Mouse (Mus musculus): ENCODE measurements around the gene Gltpd2. TPM values are rescaled to one million over a fixed set of nuclear protein-coding genes. Genes with fewer than 3 reads are reported as not detected.
"Not testable (repeated sequence)": the region's sequence is repeated elsewhere in the genome, so short reads cannot be mapped to it uniquely, and the experiment has no call there.

Gltpd2 gene
- polyA plus RNA-seq, 1 experiment from 2014 or later = 0.34 TPM

DNA sequence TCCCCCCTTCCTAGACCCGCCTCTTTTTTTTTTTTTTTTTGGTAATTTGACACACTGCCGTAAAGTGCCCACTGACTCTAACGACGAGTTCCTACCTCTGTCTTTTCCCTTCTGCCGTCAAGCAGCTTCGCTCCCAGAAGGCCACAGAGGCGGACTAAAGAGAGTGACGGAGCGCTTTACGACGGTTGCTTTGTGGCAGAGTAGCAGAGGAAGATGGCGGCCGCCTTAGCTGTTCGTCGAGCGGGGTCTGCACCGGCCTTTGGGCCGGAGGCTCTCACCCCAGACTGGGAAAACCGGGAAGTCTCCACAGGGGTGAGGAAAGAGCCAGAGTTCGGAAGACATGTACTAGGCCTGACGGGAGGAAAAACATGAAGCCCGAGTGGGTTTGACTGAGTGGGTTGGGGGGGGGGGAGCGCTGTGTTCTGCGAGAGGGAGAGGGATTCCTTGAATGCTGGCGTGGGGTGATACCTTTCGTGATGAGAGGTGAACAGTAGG, 6.2 kb downstream of the Gltpd2 start, which contains the start of gene Psmb6:
Gene Psmb6 (plus strand): TSS at position 184 of the 495 bp plus-strand sequence.
- H3K9ac ChIP-seq (ENCODE audit: low read depth, low read length) = peak within 1 kb of the TSS; percentile 78
- no peaks in the 10 kb centered on the region for H3K9me3 ChIP-seq (ENCODE audit: control insufficient read depth, low read length)
- peak; percentile 94 for ATAC-seq (ENCODE audit: low FRiP score, low TSS enrichment)
- peaks cover 5% of the 10 kb centered on the region; the same call in 1 of the 2 replicates for H3K4me1 ChIP-seq (ENCODE audit: control insufficient read depth, insufficient read depth, low read length)
- H3K4me3 ChIP-seq (ENCODE audit: low read length) = peak within 1 kb of the TSS; percentile 81
- H3K27me3 ChIP-seq (ENCODE audit: control insufficient read depth, insufficient read depth, low read length) = no peaks in the 10 kb centered on the region
- H3K27ac ChIP-seq (ENCODE audit: low read depth, low read length) = no peak within 1 kb of the TSS
- H3K4me2 ChIP-seq (replicated peaks; ENCODE audit: low read depth, low read length) = peak within 1 kb of the TSS; percentile 51
- H3K36me3 ChIP-seq (ENCODE audit: control insufficient read depth, insufficient read depth, low read length) = peaks cover 28% of the 10 kb centered on the region
- WGBS = under 1% methylated on average over 25 of the region's 26 CpGs

GRCm38 (mm10) chr11:70525726-70526125, 6.7 kb downstream of the Gltpd2 start:
- H3K4me2 ChIP-seq (replicated peaks; ENCODE audit: low read depth, low read length) = peak overlapping the region; percentile 51
- peak; percentile 28; the same call in 1 of the 2 replicates for ATAC-seq (ENCODE audit: low FRiP score, low TSS enrichment)

GRCm38 (mm10) chr11:70526211-70526610, 7.2 kb downstream of the Gltpd2 start:
- Histone ChIP-seq H3K4me1 (ENCODE audit: control insufficient read depth, insufficient read depth, low read length) (peaks cover 5% of the 10 kb centered on the region; the same call in 1 of the 2 replicates), H3K27me3 (ENCODE audit: control insufficient read depth, insufficient read depth, low read length) (no peaks in the 10 kb centered on the region), H3K4me2 (replicated peaks; ENCODE audit: low read depth, low read length) (peak overlapping the region; percentile 51), H3K9ac (ENCODE audit: low read depth, low read length) (peak overlapping the region; percentile 78; the same call in 1 of the 2 replicates), H3K27ac (ENCODE audit: low read depth, low read length) (no peak overlapping the region), H3K36me3 (ENCODE audit: control insufficient read depth, insufficient read depth, low read length) (peaks cover 28% of the 10 kb centered on the region), H3K4me3 (ENCODE audit: low read length) (peak overlapping the region; percentile 81), H3K9me3 (ENCODE audit: control insufficient read depth, low read length) (no peaks in the 10 kb centered on the region)
- WGBS = 86% methylated on average over 12 of the region's 12 CpGs
- ATAC-seq (ENCODE audit: low FRiP score, low TSS enrichment) = no peak

More at GRCm38 (mm10) chr11:70525726-70526125, 6.7 kb downstream of the Gltpd2 start:
- H3K4me3 ChIP-seq (ENCODE audit: low read length) = peak overlapping the region; percentile 81
- peaks cover 28% of the 10 kb centered on the region for H3K36me3 ChIP-seq (ENCODE audit: control insufficient read depth, insufficient read depth, low read length)
- H3K9me3 ChIP-seq (ENCODE audit: control insufficient read depth, low read length) = no peaks in the 10 kb centered on the region
- no peaks in the 10 kb centered on the region for H3K27me3 ChIP-seq (ENCODE audit: control insufficient read depth, insufficient read depth, low read length)
- H3K9ac ChIP-seq (ENCODE audit: low read depth, low read length) = peak overlapping the region; percentile 78
- peaks cover 5% of the 10 kb centered on the region; the same call in 1 of the 2 replicates for H3K4me1 ChIP-seq (ENCODE audit: control insufficient read depth, insufficient read depth, low read length)
- WGBS = 2% methylated on average over 12 of the region's 12 CpGs
- H3K27ac ChIP-seq (ENCODE audit: low read depth, low read length) = no peak overlapping the region

GRCm38 (mm10) chr11:70528610-70529009, 9.6 kb downstream of the Gltpd2 start:
- H3K4me1 ChIP-seq (ENCODE audit: control insufficient read depth, insufficient read depth, low read length) = peaks cover 5% of the 10 kb centered on the region; the same call in 1 of the 2 replicates
- H3K36me3 ChIP-seq (ENCODE audit: control insufficient read depth, insufficient read depth, low read length) = peaks cover 28% of the 10 kb centered on the region
- H3K27ac ChIP-seq (ENCODE audit: low read depth, low read length) = no peak overlapping the region
- H3K27me3 ChIP-seq (ENCODE audit: control insufficient read depth, insufficient read depth, low read length) = no peaks in the 10 kb centered on the region
- H3K9ac ChIP-seq (ENCODE audit: low read depth, low read length) = no peak overlapping the region
- no peaks in the 10 kb centered on the region for H3K9me3 ChIP-seq (ENCODE audit: control insufficient read depth, low read length)
- no peak overlapping the region for H3K4me3 ChIP-seq (ENCODE audit: low read length)
- WGBS = 89% methylated on average over 7 of the region's 7 CpGs
- no peak for ATAC-seq (ENCODE audit: low FRiP score, low TSS enrichment)
- H3K4me2 ChIP-seq (replicated peaks; ENCODE audit: low read depth, low read length) = no peak overlapping the region

GRCm38 (mm10) chr11:70531065-70531464, 12.1 kb downstream of the Gltpd2 start:
- not testable (repeated sequence) for ATAC-seq (ENCODE audit: low FRiP score, low TSS enrichment); H3K9me3 ChIP-seq (ENCODE audit: control insufficient read depth, low read length)

DNA sequence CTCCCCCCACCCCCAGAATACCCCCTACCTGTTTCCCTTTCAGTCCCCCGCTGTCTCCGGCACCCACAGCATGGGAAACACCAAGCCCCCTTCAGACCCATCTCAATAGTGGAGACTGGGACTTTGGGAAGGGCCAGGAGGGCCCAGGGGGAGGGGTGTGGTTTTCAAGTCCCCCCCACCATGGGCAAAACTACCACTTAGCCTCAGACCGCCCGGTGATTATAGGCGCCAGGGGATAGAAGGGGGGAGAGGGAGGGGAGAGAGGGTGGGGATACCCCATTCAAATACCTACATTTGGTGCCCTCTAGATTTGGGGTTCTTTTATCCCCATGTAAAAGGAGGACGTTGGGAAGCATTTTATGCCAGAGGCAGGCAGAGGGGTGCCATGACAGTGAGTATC, 13.8 kb downstream of the Gltpd2 start, which contains the start of gene Gm40193:
Gene Gm40193 (minus strand): TSS at position 101 of the 400 bp plus-strand sequence.
- Histone ChIP-seq H3K27me3 (ENCODE audit: control insufficient read depth, insufficient read depth, low read length) (no peaks in the 10 kb centered on the region), H3K9ac (ENCODE audit: low read depth, low read length) (no peak within 1 kb of the TSS), H3K4me1 (ENCODE audit: control insufficient read depth, insufficient read depth, low read length) (no peaks in the 10 kb centered on the region), H3K4me2 (replicated peaks; ENCODE audit: low read depth, low read length) (no peak within 1 kb of the TSS), H3K9me3 (ENCODE audit: control insufficient read depth, low read length) (no peaks in the 10 kb centered on the region), H3K27ac (ENCODE audit: low read depth, low read length) (no peak within 1 kb of the TSS), H3K4me3 (ENCODE audit: low read length) (no peak within 1 kb of the TSS), H3K36me3 (ENCODE audit: control insufficient read depth, insufficient read depth, low read length) (peaks cover 14% of the 10 kb centered on the region)
- no peak for ATAC-seq (ENCODE audit: low FRiP score, low TSS enrichment)
- WGBS = 79% methylated on average over 6 of the region's 6 CpGs

More at GRCm38 (mm10) chr11:70531065-70531464, 12.1 kb downstream of the Gltpd2 start:
- not testable (repeated sequence) for H3K4me1 ChIP-seq (ENCODE audit: control insufficient read depth, insufficient read depth, low read length); H3K9ac ChIP-seq (ENCODE audit: low read depth, low read length); H3K4me3 ChIP-seq (ENCODE audit: low read length); H3K27me3 ChIP-seq (ENCODE audit: control insufficient read depth, insufficient read depth, low read length); H3K27ac ChIP-seq (ENCODE audit: low read depth, low read length); H3K4me2 ChIP-seq (replicated peaks; ENCODE audit: low read depth, low read length)
- peaks cover 28% of the 10 kb centered on the region for H3K36me3 ChIP-seq (ENCODE audit: control insufficient read depth, insufficient read depth, low read length)
- 84% methylated on average over 2 of the region's 2 CpGs for WGBS

GRCm38 (mm10) chr11:70539423-70539822, 20.4 kb downstream of the Gltpd2 start:
- 17% methylated on average over 9 of the region's 9 CpGs for WGBS
- Histone ChIP-seq H3K4me2 (replicated peaks; ENCODE audit: low read depth, low read length) (peak overlapping the region; percentile 89), H3K9ac (ENCODE audit: low read depth, low read length) (peak overlapping the region; percentile 69; the same call in 1 of the 2 replicates), H3K4me1 (ENCODE audit: control insufficient read depth, insufficient read depth, low read length) (no peaks in the 10 kb centered on the region), H3K9me3 (ENCODE audit: control insufficient read depth, low read length) (no peaks in the 10 kb centered on the region), H3K27me3 (ENCODE audit: control insufficient read depth, insufficient read depth, low read length) (0 out of 2 replicates have a peak, but pooled peaks cover 2% of the 10 kb centered on the region), H3K4me3 (ENCODE audit: low read length) (peak overlapping the region; percentile 62), H3K27ac (ENCODE audit: low read depth, low read length) (no peak overlapping the region), H3K36me3 (ENCODE audit: control insufficient read depth, insufficient read depth, low read length) (no peaks in the 10 kb centered on the region)
- no peak for ATAC-seq (ENCODE audit: low FRiP score, low TSS enrichment)

GRCm38 (mm10) chr11:70539877-70540587, 21.0 kb downstream of the Gltpd2 start, which contains the start of gene Pld2:
Gene Pld2 (plus strand): TSS chr11:70540064.
- Histone ChIP-seq H3K4me1 (ENCODE audit: control insufficient read depth, insufficient read depth, low read length) (no peaks in the 10 kb centered on the region), H3K4me3 (ENCODE audit: low read length) (peak within 1 kb of the TSS; percentile 62), H3K9ac (ENCODE audit: low read depth, low read length) (peak within 1 kb of the TSS; percentile 69), H3K27ac (ENCODE audit: low read depth, low read length) (no peak within 1 kb of the TSS), H3K4me2 (replicated peaks; ENCODE audit: low read depth, low read length) (peak within 1 kb of the TSS; percentile 89), H3K9me3 (ENCODE audit: control insufficient read depth, low read length) (no peaks in the 10 kb centered on the region), H3K27me3 (ENCODE audit: control insufficient read depth, insufficient read depth, low read length) (0 out of 2 replicates have a peak, but pooled peaks cover 2% of the 10 kb centered on the region), H3K36me3 (ENCODE audit: control insufficient read depth, insufficient read depth, low read length) (no peaks in the 10 kb centered on the region)
- ATAC-seq (ENCODE audit: low FRiP score, low TSS enrichment) = peak; percentile 97
- under 1% methylated on average over 55 of the region's 65 CpGs for WGBS

DNA sequence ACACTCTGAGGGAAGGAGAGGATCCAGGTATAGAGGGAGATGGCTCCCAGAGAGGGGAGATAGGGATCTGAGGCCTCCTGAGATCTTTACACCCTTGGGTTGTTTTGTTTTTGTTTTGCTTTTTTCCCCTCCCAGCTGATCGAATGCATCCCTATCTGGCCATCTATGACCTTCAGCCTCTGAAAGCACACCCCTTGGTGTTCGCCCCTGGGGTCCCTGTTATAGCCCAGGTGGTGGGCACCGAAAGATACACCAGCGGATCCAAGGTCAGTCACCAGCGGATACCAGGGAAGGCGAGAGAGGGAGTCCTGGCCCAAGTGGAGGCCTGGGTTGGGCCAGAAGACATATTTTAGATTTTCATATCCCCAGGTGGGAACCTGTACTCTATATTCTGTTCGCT, 21.9 kb downstream of the Gltpd2 start:
- no peak overlapping the region for H3K27ac ChIP-seq (ENCODE audit: low read depth, low read length)
- no peak for ATAC-seq (ENCODE audit: low FRiP score, low TSS enrichment)
- H3K27me3 ChIP-seq (ENCODE audit: control insufficient read depth, insufficient read depth, low read length) = 0 out of 2 replicates have a peak, but pooled peaks cover 2% of the 10 kb centered on the region
- WGBS = 82% methylated on average over 7 of the region's 7 CpGs
- peak overlapping the region; percentile 62; the same call in 1 of the 2 replicates for H3K4me3 ChIP-seq (ENCODE audit: low read length)
- H3K36me3 ChIP-seq (ENCODE audit: control insufficient read depth, insufficient read depth, low read length) = no peaks in the 10 kb centered on the region
- H3K4me2 ChIP-seq (replicated peaks; ENCODE audit: low read depth, low read length) = peak overlapping the region; percentile 89
- H3K9ac ChIP-seq (ENCODE audit: low read depth, low read length) = no peak overlapping the region; the same call in 1 of the 2 replicates
- no peaks in the 10 kb centered on the region for H3K9me3 ChIP-seq (ENCODE audit: control insufficient read depth, low read length)
- no peaks in the 10 kb centered on the region for H3K4me1 ChIP-seq (ENCODE audit: control insufficient read depth, insufficient read depth, low read length)

Measured in kidney, embryonic 14.5 days (tissue).